Mouse (Mus musculus): ENCODE measurements around the gene Scube1.

Scube1 gene

DNA sequence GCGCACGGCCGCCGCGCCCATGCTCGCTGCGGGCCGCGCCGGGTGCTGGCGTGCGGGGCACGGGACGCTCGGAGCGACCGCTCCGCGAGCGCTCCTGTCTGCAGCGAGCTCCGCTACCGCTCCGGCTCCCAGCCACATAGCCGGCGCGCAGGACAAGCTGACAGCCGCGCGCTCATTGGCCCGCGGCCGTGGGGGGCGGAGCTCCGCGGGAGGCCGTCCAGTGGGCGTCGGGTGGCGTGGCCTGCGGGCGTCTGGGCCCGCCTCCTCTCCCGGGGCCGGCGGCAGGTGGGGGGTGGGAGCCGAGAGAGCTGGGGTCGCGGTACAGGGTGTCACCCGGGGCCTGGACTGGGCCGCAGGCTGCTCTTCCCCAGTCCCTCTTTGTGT is at the start of gene Scube1:
Gene Scube1 (minus strand): TSS at position 136 of the 384 bp plus-strand sequence.
- peak; percentile 42 for DNase-seq (ENCODE audit: low spot score)

DNA sequence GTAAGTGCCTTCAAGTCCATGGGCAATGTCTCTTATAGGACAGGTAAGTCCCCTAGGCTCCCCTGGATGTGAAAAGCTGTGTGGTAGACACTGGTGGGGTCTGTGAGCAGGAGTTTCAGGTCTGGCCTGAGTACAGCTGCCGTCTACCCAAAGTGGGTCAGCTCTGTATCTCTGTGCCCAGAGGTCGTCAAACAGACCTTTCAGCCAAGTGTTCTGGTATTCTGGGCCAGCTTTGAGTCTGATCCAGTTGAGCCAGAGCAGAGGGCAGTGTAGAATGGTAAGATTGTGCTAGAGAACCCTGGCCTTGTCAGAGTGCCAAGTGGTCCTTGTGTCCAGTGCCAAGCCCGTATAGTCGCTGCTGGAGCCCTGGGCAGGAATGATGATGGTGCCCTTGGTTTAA is 48.1 kb upstream of the Scube1 start:
- no peak for DNase-seq (ENCODE audit: low spot score)

DNA sequence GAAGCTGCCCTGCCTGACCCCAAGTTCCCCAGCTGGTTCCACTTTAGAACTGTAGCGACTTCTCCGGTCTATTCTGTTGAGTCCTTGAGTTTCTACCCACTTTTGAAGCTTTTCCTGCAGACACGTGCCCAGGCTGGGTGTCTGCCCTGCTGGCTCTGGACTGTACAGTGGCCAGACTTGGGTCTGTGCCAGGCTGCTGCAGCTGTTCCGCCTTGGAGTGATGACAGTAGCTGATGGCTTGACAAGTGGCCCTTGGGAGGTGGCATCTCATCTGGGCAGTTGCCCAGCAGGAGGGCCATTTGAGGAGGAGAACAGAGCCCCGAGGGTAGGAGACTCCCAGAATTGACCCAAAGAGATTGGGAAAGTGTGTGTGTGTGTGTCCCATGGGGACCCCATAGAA is 47.6 kb upstream of the Scube1 start:
- DNase-seq (ENCODE audit: low spot score): no peak

DNA sequence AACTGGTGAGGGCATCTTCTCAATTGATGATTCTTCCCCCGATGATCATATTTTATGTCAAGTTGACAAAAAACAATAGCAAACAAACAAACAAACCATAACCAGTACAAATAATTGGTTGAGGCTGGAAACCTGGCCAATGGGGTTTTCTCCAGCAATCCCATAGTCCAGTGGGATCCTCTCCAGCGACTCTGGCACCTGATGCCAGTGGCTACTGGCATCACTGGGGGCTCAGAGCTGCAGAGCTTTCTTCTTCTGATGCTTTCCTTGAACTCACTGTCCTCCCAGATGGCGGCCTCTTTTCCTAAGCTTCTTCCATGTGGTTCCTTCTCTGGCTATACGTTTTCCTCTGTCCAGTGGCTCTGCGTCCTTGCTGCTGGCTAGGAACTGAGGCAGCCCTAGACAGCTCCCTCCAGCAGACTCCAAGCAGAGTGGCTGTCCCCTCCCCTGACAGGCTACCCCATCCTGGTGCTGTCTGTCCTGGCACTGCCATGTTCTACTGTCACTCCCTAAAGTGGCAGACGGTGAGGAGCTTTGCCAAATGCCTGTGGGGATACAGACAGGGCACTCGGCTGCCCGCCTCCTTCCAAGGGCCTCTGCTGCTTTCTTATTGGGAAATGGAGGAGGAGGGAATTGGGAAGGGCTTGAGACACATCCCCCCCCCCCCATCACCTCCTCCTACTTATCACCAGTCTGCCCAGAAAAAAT is 46.7 kb upstream of the Scube1 start:
- no peak for DNase-seq (ENCODE audit: low spot score)

DNA sequence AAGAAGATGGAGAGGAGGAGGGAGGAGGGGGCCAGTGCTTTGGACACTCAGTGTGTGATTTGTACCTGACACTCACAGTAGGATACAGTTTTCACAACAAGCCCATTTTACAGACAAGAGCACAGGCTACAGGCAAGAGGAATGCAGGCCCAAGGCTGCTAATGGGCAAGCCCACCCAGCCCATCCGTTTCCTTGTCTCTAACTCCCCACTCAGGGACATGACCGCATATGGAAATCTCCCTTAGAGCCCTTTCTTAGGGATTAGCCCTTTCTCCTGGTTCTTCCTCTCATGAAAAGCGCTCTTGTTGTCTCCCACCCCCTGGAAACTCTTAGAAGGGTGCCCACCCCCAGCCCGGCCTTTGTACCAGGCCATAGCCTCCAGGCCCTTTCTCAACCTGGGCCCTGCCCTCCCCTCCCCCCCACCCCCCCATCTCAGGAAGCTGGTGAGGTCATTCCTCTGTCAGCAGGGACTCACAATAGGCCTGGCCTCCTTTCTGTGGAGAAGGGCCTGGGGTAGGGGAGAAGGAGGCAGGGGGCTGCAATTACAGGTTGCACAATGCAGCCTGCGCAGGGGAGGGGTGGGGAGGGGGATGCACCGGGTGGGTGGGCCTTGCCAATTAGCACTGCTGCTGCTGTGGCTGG is 40.7 kb upstream of the Scube1 start:
- DNase-seq (ENCODE audit: low spot score): no peak

DNA sequence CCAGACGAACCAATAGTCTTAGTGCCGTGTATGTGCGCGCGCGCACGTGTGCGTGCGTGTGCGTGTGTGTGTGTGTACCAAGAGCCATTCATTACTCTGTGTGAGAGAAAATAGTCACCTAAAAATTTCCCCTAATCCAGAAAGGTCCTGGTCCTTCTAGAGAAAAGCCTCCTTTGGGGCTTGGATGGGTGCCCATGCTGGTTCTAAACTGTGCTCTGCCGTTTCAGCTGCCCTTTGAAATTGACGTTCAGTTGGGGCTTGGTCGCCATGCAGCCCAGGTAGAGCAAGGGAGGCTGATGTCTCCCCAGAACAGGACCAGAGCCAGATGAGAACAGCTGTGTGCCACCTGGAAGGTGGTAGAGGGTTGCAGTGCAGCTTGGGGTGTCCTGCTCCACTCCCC is 36.7 kb upstream of the Scube1 start:
- DNase-seq (ENCODE audit: low spot score): no peak

DNA sequence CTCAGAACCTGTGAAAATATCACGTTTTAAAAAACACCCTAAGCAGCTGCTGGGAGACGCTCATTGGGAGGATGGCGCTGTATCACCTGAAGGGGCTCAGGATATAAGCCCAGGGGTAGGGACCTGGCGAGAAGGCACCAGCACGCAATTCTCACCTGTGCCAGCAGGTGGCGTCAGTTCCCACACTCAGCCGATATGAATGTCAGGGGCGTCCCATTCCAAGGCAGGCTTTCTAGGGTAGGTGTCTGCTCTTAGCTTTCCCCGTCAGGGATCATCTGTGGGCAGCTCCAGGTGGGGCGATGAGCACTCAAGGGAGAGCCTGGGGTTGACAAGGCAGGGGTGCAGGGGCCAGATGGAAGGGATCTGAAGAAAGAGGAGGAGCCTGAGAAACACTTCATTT is 35.9 kb upstream of the Scube1 start:
- DNase-seq (ENCODE audit: low spot score): peak; percentile 44

DNA sequence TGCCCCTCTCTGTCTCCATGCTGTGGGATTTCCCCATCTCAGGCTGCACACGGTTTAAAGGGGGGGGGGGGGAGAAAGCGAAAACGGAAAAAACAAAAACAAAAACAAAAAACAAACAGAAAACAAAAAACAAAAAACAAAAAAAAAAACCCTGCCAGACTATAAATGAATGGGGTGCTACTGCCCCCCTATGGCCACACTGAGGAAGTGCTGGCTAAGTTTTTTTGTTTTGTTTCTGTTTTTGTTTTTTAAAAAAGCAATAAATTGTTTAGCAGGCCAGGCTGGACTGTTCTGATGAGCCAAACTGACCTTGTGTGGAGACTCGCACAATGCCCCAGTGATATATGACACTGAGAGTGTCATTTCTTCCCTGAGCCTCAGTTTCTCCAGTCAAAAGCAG is 34.1 kb upstream of the Scube1 start:
- DNase-seq (ENCODE audit: low spot score): no peak

DNA sequence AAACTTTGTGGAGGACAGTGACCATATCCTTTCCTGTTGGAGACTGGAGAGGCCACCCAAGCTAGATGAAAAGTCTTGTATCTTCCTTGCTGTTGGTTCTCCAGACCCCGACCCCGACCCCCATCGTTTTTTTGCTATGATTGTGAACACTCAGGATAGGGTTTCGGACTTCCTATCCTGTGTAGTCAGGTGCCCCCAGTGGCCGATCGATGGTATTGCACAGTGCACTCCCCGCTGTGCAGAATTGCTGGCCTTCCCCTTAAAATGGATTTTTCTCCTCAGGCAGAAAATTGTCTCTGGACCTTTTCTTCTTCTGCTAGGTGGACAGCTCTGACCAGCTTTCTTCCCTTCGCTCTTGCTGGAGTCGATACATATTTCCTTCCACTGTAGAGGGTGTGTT is 31.9 kb upstream of the Scube1 start:
- no peak for DNase-seq (ENCODE audit: low spot score)

DNA sequence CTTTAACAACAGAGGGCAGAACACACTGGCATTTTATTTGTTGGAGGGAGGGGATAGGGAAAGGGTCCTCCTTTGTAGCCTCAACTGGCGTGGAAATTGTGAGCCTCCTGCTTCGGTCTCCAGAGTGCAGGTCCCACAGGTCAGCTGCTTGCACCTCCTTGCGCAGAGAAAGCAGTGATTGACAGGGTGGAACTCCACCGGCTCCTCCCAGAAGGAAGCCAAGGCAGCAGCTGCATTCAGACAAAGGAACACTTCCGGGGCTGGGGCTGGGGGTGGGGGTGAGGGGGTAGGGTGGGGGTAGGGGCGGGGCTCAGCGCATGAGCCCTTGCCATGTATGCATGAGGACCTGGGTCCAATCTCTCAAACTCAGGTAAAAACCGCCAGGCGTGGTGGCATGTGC is 24.6 kb upstream of the Scube1 start:
- DNase-seq (ENCODE audit: low spot score): no peak

DNA sequence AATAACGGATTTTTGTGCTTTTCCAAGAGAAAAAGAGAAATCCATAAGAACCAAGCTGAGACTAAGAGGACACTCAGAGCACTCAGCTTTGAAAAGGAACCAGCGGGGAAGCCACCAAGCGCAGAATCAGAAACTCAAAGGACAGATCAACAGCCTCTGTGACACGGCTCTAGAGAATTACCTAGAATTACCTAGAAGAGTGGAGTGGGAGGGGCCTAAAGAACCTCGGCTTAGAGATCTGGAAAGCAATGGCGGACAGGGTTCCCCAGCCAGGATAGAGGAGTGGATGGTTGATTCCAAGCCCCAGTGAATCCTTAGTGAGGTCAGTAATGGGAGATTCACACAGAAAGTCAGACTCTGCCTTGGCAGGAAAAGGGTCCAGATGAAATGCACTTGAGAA is 24.2 kb upstream of the Scube1 start:
- no peak for DNase-seq (ENCODE audit: low spot score)

DNA sequence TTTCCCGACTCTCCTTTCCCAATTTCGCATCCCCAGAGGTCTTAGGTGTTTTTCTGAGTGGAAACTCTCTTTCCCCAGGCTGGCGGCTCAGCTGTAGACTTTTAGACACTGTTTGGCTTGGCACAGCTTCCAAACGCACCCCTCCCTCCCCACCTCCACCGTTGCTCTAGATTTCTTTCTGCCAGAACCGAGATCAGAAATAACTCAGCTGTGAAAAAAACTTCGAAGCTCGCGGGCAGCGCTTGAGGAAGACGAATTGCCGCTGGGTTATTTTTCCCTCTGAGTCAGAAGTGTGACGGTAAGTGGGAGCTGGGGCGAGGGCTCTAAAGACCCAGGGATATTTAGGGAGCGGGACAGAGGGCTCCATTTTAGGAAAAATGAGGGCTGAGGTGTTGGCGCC is 21.5 kb upstream of the Scube1 start:
- DNase-seq (ENCODE audit: low spot score): no peak

DNA sequence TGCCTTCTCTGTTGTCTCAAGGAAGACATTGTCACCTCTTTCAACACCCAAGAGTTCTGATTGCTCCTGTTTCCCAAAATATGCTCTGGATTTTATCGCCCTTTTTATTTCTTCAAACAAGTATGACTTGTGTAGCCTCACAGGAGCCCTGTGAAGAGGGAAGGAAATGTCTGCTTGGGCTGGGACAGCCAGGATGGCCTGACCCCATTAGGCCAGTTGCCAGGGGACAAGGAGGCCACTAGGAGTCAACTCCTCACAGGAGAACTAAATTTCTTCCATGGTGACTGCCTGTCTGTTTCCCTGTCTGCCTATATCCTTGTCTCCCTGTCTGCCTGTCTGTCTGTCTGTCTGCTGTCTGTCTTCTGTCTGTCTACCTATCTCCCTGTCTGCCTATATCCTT is 17.2 kb upstream of the Scube1 start:
- DNase-seq (ENCODE audit: low spot score): no peak

DNA sequence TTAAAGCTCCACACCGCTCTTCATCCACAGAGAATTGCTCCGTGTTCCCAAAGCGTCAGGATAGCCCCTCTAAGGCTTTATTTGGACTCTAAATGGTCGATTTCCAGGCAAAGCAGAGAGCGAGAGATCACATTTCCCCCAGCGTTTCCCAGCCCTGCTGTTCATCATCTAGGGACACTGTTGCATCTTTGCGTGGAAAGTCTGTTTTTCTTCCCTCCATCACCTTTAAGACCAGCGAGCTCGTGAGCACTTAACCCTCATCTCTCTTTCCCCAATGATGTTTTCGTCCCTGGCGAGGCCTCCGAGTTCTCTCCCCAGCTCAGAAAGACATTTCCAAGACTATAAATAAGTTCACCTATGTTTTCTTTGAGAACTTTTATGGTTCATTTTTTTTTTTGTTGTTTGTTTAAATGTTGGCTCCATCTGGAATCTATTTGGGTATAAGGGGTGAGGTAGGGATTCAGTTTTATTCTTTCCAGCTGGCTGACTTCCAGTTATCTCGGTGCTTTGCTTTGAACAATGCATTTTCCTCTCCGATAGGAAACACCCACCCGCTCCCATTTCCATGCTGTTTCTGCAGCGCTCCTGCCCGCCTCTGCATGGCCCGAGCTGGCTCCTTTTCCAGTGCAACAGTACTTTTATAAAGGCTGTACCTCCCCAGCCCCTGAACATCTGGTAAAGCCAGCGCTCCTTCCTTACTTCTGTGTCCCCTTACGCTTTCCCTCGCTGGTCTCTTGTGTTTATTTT is 16.0 kb upstream of the Scube1 start:
- no peak for DNase-seq (ENCODE audit: low spot score)

DNA sequence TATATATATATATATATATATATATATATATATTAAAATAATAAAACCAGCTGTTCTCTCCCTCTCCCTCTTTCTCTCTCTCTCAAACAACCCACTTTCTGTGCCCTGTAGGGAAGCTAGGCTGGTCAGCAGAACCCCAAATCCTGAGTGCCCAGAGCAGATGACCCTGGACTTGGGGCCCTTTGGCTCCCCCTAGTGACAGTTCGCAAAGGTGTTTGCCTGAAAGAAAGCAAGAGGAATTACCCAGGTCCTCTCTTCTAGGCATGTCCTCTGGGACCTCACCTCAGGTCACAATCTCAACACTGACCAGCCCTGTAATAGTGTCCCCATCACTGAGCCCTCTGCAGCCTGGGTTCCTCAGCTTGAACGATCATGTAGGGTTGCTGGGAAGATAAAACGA is 2.8 kb upstream of the Scube1 start:
- DNase-seq (ENCODE audit: low spot score): no peak

DNA sequence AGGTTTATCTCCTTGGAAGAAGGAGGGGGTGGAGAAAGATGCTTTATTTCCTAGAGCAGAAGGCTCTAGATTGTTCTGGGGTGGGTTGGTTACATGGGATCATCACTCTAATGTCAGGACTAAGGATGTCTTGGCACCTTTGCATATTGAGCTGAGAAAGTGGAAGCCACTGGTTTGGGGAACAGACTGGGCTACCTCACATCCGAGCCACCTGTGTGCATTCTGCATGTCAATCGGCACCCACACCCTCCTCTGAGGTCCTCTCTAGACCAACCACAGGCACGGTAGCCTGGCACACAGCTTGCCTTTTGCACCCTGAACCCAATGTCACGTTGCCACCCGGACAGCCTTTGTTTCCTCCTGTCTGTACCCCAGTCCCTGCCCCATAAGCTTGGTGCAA is 1.9 kb upstream of the Scube1 start:
- DNase-seq (ENCODE audit: low spot score): no peak

DNA sequence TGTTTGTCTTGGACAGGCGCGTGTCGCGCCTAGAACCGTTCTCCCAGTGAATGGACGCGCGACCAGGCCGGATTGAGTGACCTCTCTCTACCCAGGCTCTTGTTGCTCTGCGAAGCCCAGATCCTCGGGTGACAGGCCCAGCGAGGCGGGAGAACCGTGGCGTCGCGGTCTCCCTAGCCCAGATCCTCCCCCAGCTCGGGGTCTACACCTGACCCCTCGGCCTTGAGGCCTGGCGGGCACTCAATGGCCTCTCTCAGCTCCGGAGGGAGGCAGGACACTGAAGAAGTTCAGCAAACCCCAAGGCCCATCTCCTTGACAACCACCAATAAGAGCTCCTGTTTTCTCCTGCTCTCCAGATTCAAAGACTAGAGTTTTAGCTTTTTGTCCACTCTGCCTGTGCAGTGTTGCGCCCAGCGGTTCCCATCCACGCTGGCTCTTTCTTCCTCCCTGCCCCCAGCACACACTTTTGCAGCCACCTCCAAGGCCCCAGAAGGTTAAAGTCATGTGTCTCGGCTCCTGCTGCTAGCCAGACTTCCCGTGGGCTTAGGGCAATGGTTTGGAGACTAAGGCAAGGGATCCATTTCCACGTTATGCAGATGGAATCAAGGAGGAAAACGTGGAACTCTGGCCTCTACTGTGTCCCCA is 857 bp upstream of the Scube1 start:
- DNase-seq (ENCODE audit: low spot score): no peak

DNA sequence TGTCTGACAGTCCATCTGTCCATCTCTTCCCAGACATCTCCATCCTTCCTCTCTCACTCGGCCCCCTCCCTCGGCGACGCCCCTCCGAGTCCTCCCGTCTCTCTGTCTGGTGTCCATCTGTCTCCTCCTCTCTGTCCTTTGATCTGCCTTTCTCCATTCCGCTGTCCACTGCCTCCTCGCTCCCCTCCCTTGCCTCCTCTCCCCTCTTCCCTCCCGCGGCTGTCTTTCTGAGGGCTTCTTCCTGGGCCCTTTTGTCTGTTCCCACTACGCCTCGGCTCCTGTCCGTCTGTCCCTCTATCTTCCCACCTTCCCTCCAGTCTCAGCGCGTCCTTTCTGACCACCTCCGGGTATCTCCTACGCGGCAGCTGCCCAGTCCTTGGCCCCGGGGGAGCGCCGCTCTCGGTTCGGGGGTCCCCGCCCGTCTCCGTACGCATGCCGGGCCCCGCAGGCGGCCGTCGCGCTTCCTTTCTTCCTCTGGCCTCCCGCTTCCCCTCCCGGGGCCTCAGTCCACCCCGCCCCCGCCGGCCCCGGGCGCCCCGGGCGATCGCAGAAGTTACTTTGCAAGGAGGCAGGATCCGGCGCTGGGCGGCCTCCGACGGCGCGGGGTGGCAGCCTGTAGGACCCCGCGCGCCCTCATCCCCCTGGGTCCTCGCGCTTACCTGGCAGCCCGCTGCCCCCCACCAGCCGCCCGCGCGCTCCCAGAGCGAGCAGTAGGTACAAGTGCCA is 498 bp downstream of the Scube1 start:
- no peak for DNase-seq (ENCODE audit: low spot score)

DNA sequence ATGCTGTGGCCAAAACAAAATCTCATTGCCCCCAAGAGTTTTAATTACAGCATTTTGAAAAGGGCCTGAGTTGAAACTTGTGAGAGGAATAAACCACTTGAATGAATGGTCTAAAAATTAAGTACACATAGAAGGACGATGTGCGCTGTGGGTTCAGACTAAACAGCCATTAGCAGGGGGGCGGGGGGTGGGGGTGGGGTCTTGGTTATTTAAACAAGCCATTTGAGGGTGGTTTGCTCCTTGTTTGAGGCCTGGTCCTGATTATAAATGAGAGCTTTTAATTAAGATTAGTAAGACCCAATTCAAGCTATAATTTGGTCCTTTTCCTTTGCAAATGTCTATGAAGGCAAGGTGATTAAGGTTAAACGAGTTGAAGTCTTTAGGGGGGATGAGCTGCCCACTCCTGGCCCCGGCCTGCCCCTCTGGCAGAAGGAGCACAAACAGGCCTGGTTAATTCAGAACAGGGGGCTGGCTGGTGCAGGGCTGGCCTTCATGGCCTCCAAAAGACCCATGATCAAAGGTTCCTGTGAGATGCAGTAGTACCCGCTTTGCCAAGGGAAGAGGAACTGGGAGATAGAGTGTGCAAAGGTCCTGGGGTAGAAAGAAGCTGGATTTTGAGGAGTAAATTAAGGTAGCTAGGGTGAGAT is 9.1 kb downstream of the Scube1 start:
- no peak for DNase-seq (ENCODE audit: low spot score)

DNA sequence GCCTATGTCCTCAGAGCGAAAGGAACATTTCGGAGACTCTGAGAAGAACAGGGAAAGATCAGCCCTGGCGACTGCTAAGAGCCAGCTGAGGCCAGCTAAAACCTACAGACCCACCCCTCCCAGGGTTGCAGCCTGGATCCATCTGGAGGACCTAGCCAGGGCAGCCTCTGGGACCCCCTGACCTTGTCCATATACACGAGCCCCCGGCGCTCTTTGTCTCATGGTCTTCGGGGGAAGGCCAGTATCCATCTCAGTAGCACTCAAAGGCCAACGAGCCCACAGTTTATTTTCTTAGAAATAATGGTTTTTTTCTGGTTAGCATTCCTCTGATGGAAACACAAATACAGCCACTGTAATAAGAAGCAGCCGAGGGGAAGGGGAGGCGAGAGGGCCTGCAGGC is 12.0 kb downstream of the Scube1 start:
- DNase-seq (ENCODE audit: low spot score): no peak

DNA sequence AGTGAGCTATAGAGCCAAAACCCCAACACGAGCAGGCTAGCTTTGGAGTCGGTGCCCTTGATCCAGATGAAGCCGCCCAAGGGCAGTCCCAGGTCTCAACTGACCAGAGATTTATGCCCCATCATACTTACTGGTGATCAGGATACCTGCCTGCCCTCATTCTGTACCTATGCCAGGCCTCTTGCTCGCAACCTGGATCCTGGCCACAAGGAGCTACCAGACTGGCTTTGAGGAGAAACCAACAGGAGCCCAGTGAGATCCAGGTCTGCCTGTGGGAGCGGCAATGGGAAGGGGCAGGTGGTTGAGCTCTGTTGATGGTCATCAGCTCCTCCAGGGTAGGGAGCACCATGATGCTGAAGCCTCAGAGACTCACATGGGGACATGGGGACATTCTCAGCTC is 12.5 kb downstream of the Scube1 start:
- DNase-seq (ENCODE audit: low spot score): no peak

All from layer of hippocampus, adult 9-10 months (tissue).